Mouse (Mus musculus) intestine, embryonic 14.5 days (tissue): Measurements from ENCODE around the gene Cd164. TPM values are rescaled to one million over a fixed set of nuclear protein-coding genes. Genes with fewer than 3 reads are reported as not detected.

Experiments
- ATAC-seq: fragments of 200-750 bp; cut with Nextera tagmentation; replicated peaks from 2 replicates; pipeline ENCODE4 v1.8.0; 2017; ENCODE audit warnings: low read depth, moderate number of reproducible peaks, moderate TSS enrichment, moderate library complexity; ENCODE audit not compliant: low FRiP score, low TSS enrichment
- DNase-seq: peaks from one replicate; pipeline ENCODE4 v3.0.0-alpha.2; 2018; ENCODE audit warnings: low spot score
- H3K27ac ChIP-seq: fragments of 300-500 bp; sonication (generic); 2 replicates; pipeline ENCODE4 v1.5.1; 2014; ENCODE audit warnings: low read depth, mild to moderate bottlenecking, control low read depth
- H3K27me3 ChIP-seq: fragments of 300-500 bp; sonication (generic); replicated peaks from 2 replicates; pipeline ENCODE4 v1.6.1; 2014; ENCODE audit warnings: low read length, control low read depth; ENCODE audit not compliant: control insufficient read depth, insufficient read depth
- H3K36me3 ChIP-seq: fragments of 300-500 bp; sonication (generic); 2 replicates; pipeline ENCODE4 v1.6.1; 2014; ENCODE audit warnings: low read length, control low read depth; ENCODE audit not compliant: control insufficient read depth, insufficient read depth
- H3K4me1 ChIP-seq: fragments of 300-500 bp; sonication (generic); replicated peaks from 2 replicates; pipeline ENCODE4 v1.6.1; 2014; ENCODE audit warnings: low read length, control low read depth, mixed read lengths; ENCODE audit not compliant: control insufficient read depth, insufficient read depth
- H3K4me2 ChIP-seq: fragments of 300-500 bp; sonication (generic); 2 replicates; pipeline ENCODE4 v1.6.1; 2014; ENCODE audit warnings: low read length
- H3K4me3 ChIP-seq: fragments of 300-500 bp; sonication (generic); 2 replicates; pipeline ENCODE4 v1.5.1; 2014; ENCODE audit warnings: low read depth, low read length, control low read depth, mixed read lengths
- H3K9ac ChIP-seq: fragments of 300-500 bp; sonication (generic); 2 replicates; pipeline ENCODE4 v1.6.1; 2014; ENCODE audit warnings: mild to moderate bottlenecking, low read length
- H3K9me3 ChIP-seq: fragments of 300-500 bp; sonication (generic); 2 replicates; pipeline ENCODE4 v1.6.1; 2016; ENCODE audit warnings: low read length, control low read depth; ENCODE audit not compliant: control insufficient read depth
- WGBS: fragments of 180-500 bp; shearing (Covaris S2); extraction: QIAGEN DNeasy Blood & Tissue Kit; methylation state at CpG from one replicate; pipeline ENCODE4 v1.1.7; 2014; 5-methylcytosine and 5-hydroxymethylcytosine counted together
- polyA plus RNA-seq: library from polyadenylated mRNA; unstranded; fragments of >200 nt; fragmentation: Nextera tagmentation; extraction: Ambion mirVana; gene quantifications from 2 replicates; pipeline ENCODE4 v1.2.1, GENCODE M21; 2014

The Cd164 gene
- polyA plus RNA-seq, 1 experiment from 2014 or later: 184 TPM

DNA sequence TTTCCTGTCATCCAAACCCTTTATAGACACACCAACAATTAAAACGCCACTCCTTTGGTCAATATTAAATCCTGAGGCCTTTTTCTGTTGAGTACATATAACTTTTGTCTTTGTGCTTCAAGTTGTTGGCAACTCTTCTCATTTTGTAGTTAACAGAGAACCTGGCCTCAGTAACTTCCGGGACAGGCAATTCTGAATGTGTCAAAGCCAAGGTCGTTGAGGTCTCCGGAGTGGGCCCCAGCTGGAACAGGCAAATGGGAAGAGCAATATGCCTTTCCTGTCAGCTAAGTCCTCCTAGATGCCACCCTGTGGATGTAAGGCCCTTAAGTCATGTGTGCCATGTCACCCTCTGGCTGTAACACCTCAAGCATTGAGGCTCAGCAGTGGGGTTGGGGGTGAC lies 61.2 kb downstream of the Cd164 start:
- DNase-seq (no peak), ATAC-seq (no peak)
- Histone ChIP-seq H3K36me3 (no peaks in the 10 kb centered on the region), H3K4me3 (no peak overlapping the region), H3K4me2 (no peak overlapping the region), H3K9me3 (no peaks in the 10 kb centered on the region), H3K27ac (no peak overlapping the region), H3K9ac (no peak overlapping the region), H3K4me1 (peaks cover 4% of the 10 kb centered on the region; the same call in 1 of the 2 replicates), H3K27me3 (no peaks in the 10 kb centered on the region)
- WGBS: 70% methylated on average over 4 of the region's 4 CpGs

Other genes starting within 250 kb of the Cd164 start
- gene Fig4, start 216.2 kb upstream of the Cd164 start, polyA plus RNA-seq: 20.4 and 21.0 TPM in 2 replicates
- gene Ak9, start 215.4 kb upstream of the Cd164 start, polyA plus RNA-seq: 0.03 and 0.04 TPM in 2 replicates
- gene Zbtb24, start 69.0 kb upstream of the Cd164 start, polyA plus RNA-seq: 15.0 and 16.7 TPM in 2 replicates
- gene Mical1, start 43.1 kb upstream of the Cd164 start, polyA plus RNA-seq: 29.5 and 30.1 TPM in 2 replicates
- gene Smpd2, start 29.0 kb upstream of the Cd164 start, polyA plus RNA-seq: 55.5 and 60.8 TPM in 2 replicates
- 0.76 and 1.5 TPM in 2 replicates for gene Ppil6, start 29.0 kb upstream of the Cd164 start, polyA plus RNA-seq
- 0.44 and 0.47 TPM in 2 replicates for gene Ccdc162, start 197.2 kb downstream of the Cd164 start, polyA plus RNA-seq